Mouse (Mus musculus) neural tube, embryonic 10.5 days (tissue): ENCODE measurements around the gene Kif26a.

Experiments
- DNase-seq: peaks from one replicate; pipeline ENCODE4 v3.0.0-alpha.2; 2017; ENCODE audit warnings: low spot score; ENCODE audit errors: extremely low spot score

The Kif26a gene

GRCm38 (mm10) chr12:112130161-112130860 lies 15.7 kb upstream of the Kif26a start:
- DNase-seq: peak; percentile 61

GRCm38 (mm10) chr12:112130957-112131356 lies 15.1 kb upstream of the Kif26a start:
- DNase-seq: peak; percentile 33

- DNase-seq: peak; percentile 54
These were observed 5.8 kb upstream of the Kif26a start for GRCm38 (mm10) chr12:112140231-112140630.

- no peak for DNase-seq
These were observed 5.3 kb upstream of the Kif26a start for GRCm38 (mm10) chr12:112140745-112141144.

- peak; percentile 74 for DNase-seq
These were observed 4.7 kb upstream of the Kif26a start for GRCm38 (mm10) chr12:112141300-112141699.

- peak; percentile 40 for DNase-seq
These were observed 2.7 kb upstream of the Kif26a start for GRCm38 (mm10) chr12:112143116-112143832.

GRCm38 (mm10) chr12:112143833-112144201 lies 2.2 kb upstream of the Kif26a start:
- DNase-seq: peak; percentile 56

- peak; percentile 50 for DNase-seq
These were observed 1.5 kb upstream of the Kif26a start for GRCm38 (mm10) chr12:112144377-112145115.

GRCm38 (mm10) chr12:112145211-112145874 lies 665 bp upstream of the Kif26a start:
- DNase-seq: peak; percentile 95

GRCm38 (mm10) chr12:112147365-112147764 lies 1.4 kb downstream of the Kif26a start:
- DNase-seq: no peak

GRCm38 (mm10) chr12:112150011-112150410 lies 4.0 kb downstream of the Kif26a start:
- no peak for DNase-seq

GRCm38 (mm10) chr12:112151244-112151979 lies 5.4 kb downstream of the Kif26a start:
- peak; percentile 66 for DNase-seq

GRCm38 (mm10) chr12:112151980-112152362 lies 6.0 kb downstream of the Kif26a start:
- DNase-seq: no peak

- DNase-seq: no peak
These were observed 7.6 kb downstream of the Kif26a start for GRCm38 (mm10) chr12:112153597-112153996.

- no peak for DNase-seq
These were observed 8.5 kb downstream of the Kif26a start for GRCm38 (mm10) chr12:112154476-112154875.

GRCm38 (mm10) chr12:112155218-112156051 lies 9.4 kb downstream of the Kif26a start:
- DNase-seq: no peak

GRCm38 (mm10) chr12:112156804-112157203 lies 10.8 kb downstream of the Kif26a start:
- no peak for DNase-seq

- DNase-seq: no peak
These were observed 12.2 kb downstream of the Kif26a start for GRCm38 (mm10) chr12:112158246-112158645.

GRCm38 (mm10) chr12:112158784-112159183 lies 12.8 kb downstream of the Kif26a start:
- DNase-seq: no peak
